Mouse (Mus musculus): ENCODE measurements around the gene Olfr221. TPM values are rescaled to one million over a fixed set of nuclear protein-coding genes. Genes with fewer than 3 reads are reported as not detected.

Olfr221 gene
- total RNA-seq, 2 experiments from 2014 or later, result not detected

Other genes with a start within 250 kb of the Olfr221 start
- not detected in 2 replicates for gene AY358078, start 242.4 kb downstream of the Olfr221 start, total RNA-seq (2015; ENCODE audit: low replicate concordance)
- not detected in 2 replicates for gene AY358078, start 242.4 kb downstream of the Olfr221 start, total RNA-seq (2017; ENCODE audit: low replicate concordance)
- 35.1 and 35.2 TPM in 2 replicates for gene Ear6, start 188.8 kb downstream of the Olfr221 start, total RNA-seq (2015; ENCODE audit: low replicate concordance)
- 59.2 and 65.9 TPM in 2 replicates for gene Ear6, start 188.8 kb downstream of the Olfr221 start, total RNA-seq (2017; ENCODE audit: low replicate concordance)
- gene Mettl17, start 157.6 kb downstream of the Olfr221 start, total RNA-seq (2015; ENCODE audit: low replicate concordance), result 3.1 TPM in 1 of 2 replicates, not detected in the other
- 2.5 and 4.2 TPM in 2 replicates for gene Mettl17, start 157.6 kb downstream of the Olfr221 start, total RNA-seq (2017; ENCODE audit: low replicate concordance)
- gene Slc39a2, start 149.6 kb downstream of the Olfr221 start, total RNA-seq (2015; ENCODE audit: low replicate concordance), result not detected in 2 replicates
- not detected in 2 replicates for gene Slc39a2, start 149.6 kb downstream of the Olfr221 start, total RNA-seq (2017; ENCODE audit: low replicate concordance)
- gene Ndrg2, start 128.3 kb downstream of the Olfr221 start, total RNA-seq (2015; ENCODE audit: low replicate concordance), result 0.77 and 6.1 TPM in 2 replicates
- 5.3 and 6.4 TPM in 2 replicates for gene Ndrg2, start 128.3 kb downstream of the Olfr221 start, total RNA-seq (2017; ENCODE audit: low replicate concordance)
- not detected in 2 replicates for gene Tppp2, start 124.0 kb downstream of the Olfr221 start, total RNA-seq (2015; ENCODE audit: low replicate concordance)
- gene Tppp2, start 124.0 kb downstream of the Olfr221 start, total RNA-seq (2017; ENCODE audit: low replicate concordance), result not detected in 2 replicates
- not detected in 2 replicates for gene Rnase13, start 119.7 kb downstream of the Olfr221 start, total RNA-seq (2015; ENCODE audit: low replicate concordance)
- gene Rnase13, start 119.7 kb downstream of the Olfr221 start, total RNA-seq (2017; ENCODE audit: low replicate concordance), result not detected in 2 replicates
- 4.8 TPM in 1 of 2 replicates, not detected in the other for gene Arhgef40, start 57.7 kb downstream of the Olfr221 start, total RNA-seq (2015; ENCODE audit: low replicate concordance)
- 2.3 and 14.1 TPM in 2 replicates for gene Arhgef40, start 57.7 kb downstream of the Olfr221 start, total RNA-seq (2017; ENCODE audit: low replicate concordance)
- not detected in 2 replicates for gene Tmem253, start 26.8 kb downstream of the Olfr221 start, total RNA-seq (2015; ENCODE audit: low replicate concordance)
- gene Tmem253, start 26.8 kb downstream of the Olfr221 start, total RNA-seq (2017; ENCODE audit: low replicate concordance), result not detected in 2 replicates
- 0.58 and 1.9 TPM in 2 replicates for gene Zfp219, start 21.7 kb downstream of the Olfr221 start, total RNA-seq (2015; ENCODE audit: low replicate concordance)
- gene Zfp219, start 21.7 kb downstream of the Olfr221 start, total RNA-seq (2017; ENCODE audit: low replicate concordance), result 3.1 and 3.8 TPM in 2 replicates
- 143 and 152 TPM in 2 replicates for gene Hnrnpc, start 61.6 kb upstream of the Olfr221 start, total RNA-seq (2015; ENCODE audit: low replicate concordance)
- gene Hnrnpc, start 61.6 kb upstream of the Olfr221 start, total RNA-seq (2017; ENCODE audit: low replicate concordance), result 197 and 275 TPM in 2 replicates
- 1.3 TPM in 1 of 2 replicates, not detected in the other for gene Rpgrip1, start 68.2 kb upstream of the Olfr221 start, total RNA-seq (2015; ENCODE audit: low replicate concordance)
- 3.2 and 4.6 TPM in 2 replicates for gene Rpgrip1, start 68.2 kb upstream of the Olfr221 start, total RNA-seq (2017; ENCODE audit: low replicate concordance)
- gene Supt16, start 155.0 kb upstream of the Olfr221 start, total RNA-seq (2015; ENCODE audit: low replicate concordance), result 30.0 and 32.0 TPM in 2 replicates
- 76.2 and 103 TPM in 2 replicates for gene Supt16, start 155.0 kb upstream of the Olfr221 start, total RNA-seq (2017; ENCODE audit: low replicate concordance)
- 21.1 and 51.1 TPM in 2 replicates for gene Chd8, start 215.3 kb upstream of the Olfr221 start, total RNA-seq (2015; ENCODE audit: low replicate concordance)
- gene Chd8, start 215.3 kb upstream of the Olfr221 start, total RNA-seq (2017; ENCODE audit: low replicate concordance), result 22.7 and 42.8 TPM in 2 replicates
- 16.3 and 16.9 TPM in 2 replicates for gene Tox4, start 236.7 kb upstream of the Olfr221 start, total RNA-seq (2015; ENCODE audit: low replicate concordance)
- 11.3 and 16.0 TPM in 2 replicates for gene Tox4, start 236.7 kb upstream of the Olfr221 start, total RNA-seq (2017; ENCODE audit: low replicate concordance)
- 6.7 and 10.8 TPM in 2 replicates for gene Rab2b, start 237.1 kb upstream of the Olfr221 start, total RNA-seq (2015; ENCODE audit: low replicate concordance)
- gene Rab2b, start 237.1 kb upstream of the Olfr221 start, total RNA-seq (2017; ENCODE audit: low replicate concordance), result 1.3 and 4.3 TPM in 2 replicates

All from erythroblast, adult 5-6 weeks (primary cell).